Mouse (Mus musculus) urinary bladder, postnatal 14 days (tissue): ENCODE results near the gene St7l.

ENCODE experiments used
- DNase-seq: peaks from one replicate; pipeline ENCODE4 v3.0.0; 2021; ENCODE audit warnings: low spot score

St7l gene

GRCm38 (mm10) chr3:104901154-104901553 lies 37.3 kb downstream of the St7l start:
- DNase-seq: no peak

GRCm38 (mm10) chr3:104905389-104905788 lies 41.6 kb downstream of the St7l start:
- DNase-seq: no peak

- DNase-seq: no peak
These were observed 42.2 kb downstream of the St7l start for GRCm38 (mm10) chr3:104906007-104906406.

GRCm38 (mm10) chr3:104909195-104909594 lies 45.4 kb downstream of the St7l start:
- DNase-seq: no peak

- no peak for DNase-seq
These were observed 51.2 kb downstream of the St7l start for GRCm38 (mm10) chr3:104914986-104915385.

- no peak for DNase-seq
These were observed 65.6 kb downstream of the St7l start for GRCm38 (mm10) chr3:104929385-104929784.

- no peak for DNase-seq
These were observed 74.0 kb downstream of the St7l start for GRCm38 (mm10) chr3:104937728-104938305.

- no peak for DNase-seq
These were observed 74.5 kb downstream of the St7l start for GRCm38 (mm10) chr3:104938327-104938726.

- no peak for DNase-seq
These were observed 76.9 kb downstream of the St7l start for GRCm38 (mm10) chr3:104940691-104941090.

GRCm38 (mm10) chr3:104942682-104943081 lies 78.9 kb downstream of the St7l start:
- DNase-seq: no peak

GRCm38 (mm10) chr3:104943333-104943732 lies 79.5 kb downstream of the St7l start:
- DNase-seq: no peak

GRCm38 (mm10) chr3:104944894-104945293 lies 81.1 kb downstream of the St7l start:
- DNase-seq: peak; percentile 40

- no peak for DNase-seq
These were observed 87.1 kb downstream of the St7l start for GRCm38 (mm10) chr3:104950926-104951325.

- no peak for DNase-seq
These were observed 89.3 kb downstream of the St7l start for GRCm38 (mm10) chr3:104952891-104953670.

- no peak for DNase-seq
These were observed 90.3 kb downstream of the St7l start for GRCm38 (mm10) chr3:104954137-104954536.

- no peak for DNase-seq
These were observed 90.7 kb downstream of the St7l start for GRCm38 (mm10) chr3:104954551-104954950.

- DNase-seq: no peak
These were observed 92.4 kb downstream of the St7l start for GRCm38 (mm10) chr3:104956131-104956581.

- DNase-seq: no peak
These were observed 96.5 kb downstream of the St7l start for GRCm38 (mm10) chr3:104960026-104961000.

- DNase-seq: no peak
These were observed 97.6 kb downstream of the St7l start, which contains the start of gene Wnt2b for GRCm38 (mm10) chr3:104961066-104962059. TSS of gene Wnt2b (minus strand) at chr3:104961921.

- DNase-seq: peak; percentile 60
These were observed 98.4 kb downstream of the St7l start for GRCm38 (mm10) chr3:104962141-104962611.

- no peak for DNase-seq
These were observed 99.1 kb downstream of the St7l start for GRCm38 (mm10) chr3:104962866-104963265.
